Mouse (Mus musculus) cerebellum, adult 2 months (tissue): ENCODE measurements around the gene Gm6482. TPM values are rescaled to one million over a fixed set of nuclear protein-coding genes. Genes with fewer than 3 reads are reported as not detected.
"Not testable (repeated sequence)": the region's sequence is repeated elsewhere in the genome, so short reads cannot be mapped to it uniquely, and the experiment has no call there.

Experiments
- DNase-seq, 2 experiments: peaks; one replicate each; pipeline ENCODE4 v3.0.0; 2021
- H3K27ac ChIP-seq: fragments of 200-500 bp; 2 replicates; pipeline ENCODE4 v1.5.1; 2012; ENCODE audit warnings: low read length, control low read depth, inconsistent platforms; ENCODE audit not compliant: insufficient read depth
- H3K27me3 ChIP-seq: fragments of 200-500 bp; 2 replicates; pipeline ENCODE4 v1.6.1; 2012; ENCODE audit warnings: inconsistent platforms, mild to moderate bottlenecking, low read length, moderate library complexity; ENCODE audit not compliant: control insufficient read depth, insufficient read depth
- H3K4me1 ChIP-seq: fragments of 200-500 bp; 2 replicates; pipeline ENCODE4 v1.6.1; 2011; ENCODE audit warnings: low read length; ENCODE audit not compliant: control insufficient read depth, insufficient read depth
- H3K4me3 ChIP-seq: fragments of 200-500 bp; replicated peaks from 2 replicates; pipeline ENCODE3; 2011; ENCODE audit warnings: mild to moderate bottlenecking, low read depth, low read length, control low read depth; ENCODE audit not compliant: insufficient read depth
- WGBS: fragments of 180-500 bp; shearing (Covaris S2); methylation state at CpG from one replicate; pipeline ENCODE4 v1.1.7; 2018; 5-methylcytosine and 5-hydroxymethylcytosine counted together
- polyA plus RNA-seq: library from polyadenylated mRNA; depleted of rRNA; stranded (reverse); fragments of >200 nt; gene quantifications from 2 replicates; pipeline ENCODE4 v1.2.3, GENCODE M21; 2012; rRNA removed

Gene Gm6482
- not detected in 2 replicates for polyA plus RNA-seq

GRCm38 (mm10) chr14:41408181-41408580 lies at the start of gene Gm6482:
TSS of gene Gm6482 (minus strand) at chr14:41408281.
- H3K27me3 ChIP-seq, H3K27ac ChIP-seq, DNase-seq, H3K4me3 ChIP-seq, H3K4me1 ChIP-seq: not testable (repeated sequence)
- WGBS, result 71% methylated on average over 1 of the region's 2 CpGs

GRCm38 (mm10) chr14:41453418-41453817 lies 45.3 kb upstream of the Gm6482 start, which contains the start of gene Gm7954:
TSS of gene Gm7954 (minus strand) at chr14:41453518.
- not testable (repeated sequence) for H3K4me1 ChIP-seq, H3K4me3 ChIP-seq, DNase-seq, H3K27me3 ChIP-seq, H3K27ac ChIP-seq
- no CpG with 5 or more reads among the region's 2 CpGs for WGBS

GRCm38 (mm10) chr14:41425393-41426075 lies 17.5 kb upstream of the Gm6482 start:
- 8% methylated on average over 15 of the region's 16 CpGs for WGBS
- not testable (repeated sequence) for H3K4me1 ChIP-seq

DNA sequence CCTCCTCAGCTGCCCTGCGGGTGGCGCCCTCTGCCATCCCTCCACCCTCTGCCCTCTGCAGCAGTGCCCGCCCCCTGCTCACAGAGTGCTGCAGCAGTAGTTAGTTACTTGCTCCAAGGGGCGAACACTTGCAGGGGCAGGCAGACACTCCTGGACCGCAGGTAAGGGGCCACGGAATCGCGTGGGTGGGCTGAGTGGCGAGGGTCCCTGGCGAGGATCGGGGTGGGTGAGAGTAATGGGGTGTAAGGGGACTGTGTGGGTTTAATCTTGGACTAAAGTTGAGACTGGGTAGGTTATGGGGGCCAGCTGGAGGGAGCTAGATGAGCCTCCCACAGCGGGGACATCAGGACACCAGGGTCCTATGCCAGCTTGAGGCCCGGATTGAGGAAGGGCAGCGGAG lies 16.6 kb upstream of the Gm6482 start:
- WGBS, result 12% methylated on average over 14 of the region's 14 CpGs

More at GRCm38 (mm10) chr14:41425393-41426075, 17.5 kb upstream of the Gm6482 start:
- peak in 1 of 2 experiments; percentile 5 for DNase-seq
- H3K27ac ChIP-seq, H3K27me3 ChIP-seq, H3K4me3 ChIP-seq: not testable (repeated sequence)

GRCm38 (mm10) chr14:41386279-41386678 lies 21.8 kb downstream of the Gm6482 start, which contains the start of gene Gm7945:
TSS of gene Gm7945 (minus strand) at chr14:41386379.
- not testable (repeated sequence) for H3K4me1 ChIP-seq, DNase-seq, H3K4me3 ChIP-seq, H3K27me3 ChIP-seq, H3K27ac ChIP-seq
- WGBS, result no CpG with 5 or more reads among the region's 3 CpGs

More for the DNA sequence above, 16.6 kb upstream of the Gm6482 start:
- not testable (repeated sequence) for H3K4me1 ChIP-seq, H3K27ac ChIP-seq, H3K4me3 ChIP-seq, H3K27me3 ChIP-seq
- peak in 1 of 2 experiments; percentile 4 for DNase-seq

Other genes starting within 250 kb of the Gm6482 start
- gene Sftpd, start 223.1 kb downstream of the Gm6482 start, polyA plus RNA-seq, result not detected in 2 replicates
- gene Gm2832, start 129.5 kb downstream of the Gm6482 start, polyA plus RNA-seq, result not detected in 2 replicates
- not detected in 2 replicates for gene Gm5798, start 59.7 kb downstream of the Gm6482 start, polyA plus RNA-seq
- gene Gm7945, start 21.9 kb downstream of the Gm6482 start, polyA plus RNA-seq, result 0.19 and 0.20 TPM in 2 replicates
- not detected in 2 replicates for gene Gm7954, start 45.2 kb upstream of the Gm6482 start, polyA plus RNA-seq
- gene Gm3486, start 81.2 kb upstream of the Gm6482 start, polyA plus RNA-seq, result not detected in 2 replicates
- gene Gm7970, start 147.3 kb upstream of the Gm6482 start, polyA plus RNA-seq, result not detected in 2 replicates
- gene 1700049E17Rik2, start 164.9 kb upstream of the Gm6482 start, polyA plus RNA-seq, result not detected in 2 replicates
- gene Gm3072, start 216.3 kb upstream of the Gm6482 start, polyA plus RNA-seq, result not detected in 2 replicates
- not detected in 2 replicates for gene Gm3676, start 238.2 kb upstream of the Gm6482 start, polyA plus RNA-seq